Mouse (Mus musculus) spleen, adult 18-20 months (tissue): ENCODE results near the gene Gm13723.

ENCODE experiments used
- DNase-seq, 2 experiments: peaks; one replicate each; pipeline ENCODE4 v3.0.0; 2022; ENCODE audit warnings: mixed read lengths in 2 of 2

The Gm13723 gene

DNA sequence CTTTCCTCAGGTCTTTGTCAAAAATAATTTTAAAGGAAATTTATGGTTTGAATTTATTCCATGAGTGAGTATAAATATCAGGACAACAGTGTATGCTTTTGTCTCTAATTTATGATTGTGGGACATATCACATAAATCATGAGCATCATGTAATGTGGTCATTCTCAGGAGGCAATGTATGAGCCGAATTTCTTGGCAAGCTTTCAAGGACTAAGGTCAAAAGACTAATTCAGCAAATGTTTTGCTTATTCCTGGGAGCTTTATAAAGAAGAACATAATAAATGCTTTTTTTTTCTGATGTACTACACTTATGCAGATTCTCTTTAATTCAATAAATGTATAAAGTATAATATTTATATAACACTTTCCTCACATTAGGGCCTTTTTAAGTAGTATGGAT is at the start of gene Gm13723:
Gene Gm13723, minus strand, starts transcription at position 101 of the 400 bp plus-strand sequence.
- no peak for DNase-seq

DNA sequence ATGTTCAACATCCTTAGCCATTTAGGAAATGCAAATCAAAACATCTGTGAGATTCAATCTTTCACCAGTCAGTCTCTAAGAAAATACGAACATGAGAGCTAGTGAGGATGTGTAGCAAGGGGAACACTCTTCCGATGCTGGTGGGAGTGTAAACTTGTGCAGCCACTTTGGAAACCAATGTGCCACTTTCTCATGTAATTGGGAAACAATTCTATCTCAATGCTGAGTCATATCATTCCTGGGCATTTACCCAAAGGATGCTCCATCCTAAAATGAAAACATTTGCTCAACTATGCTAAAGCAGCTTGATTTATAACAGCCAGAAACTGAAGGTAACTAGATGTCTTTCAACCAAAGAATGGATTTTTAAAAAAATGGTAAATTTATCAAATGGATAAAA is 31.0 kb upstream of the Gm13723 start:
- DNase-seq = no peak

DNA sequence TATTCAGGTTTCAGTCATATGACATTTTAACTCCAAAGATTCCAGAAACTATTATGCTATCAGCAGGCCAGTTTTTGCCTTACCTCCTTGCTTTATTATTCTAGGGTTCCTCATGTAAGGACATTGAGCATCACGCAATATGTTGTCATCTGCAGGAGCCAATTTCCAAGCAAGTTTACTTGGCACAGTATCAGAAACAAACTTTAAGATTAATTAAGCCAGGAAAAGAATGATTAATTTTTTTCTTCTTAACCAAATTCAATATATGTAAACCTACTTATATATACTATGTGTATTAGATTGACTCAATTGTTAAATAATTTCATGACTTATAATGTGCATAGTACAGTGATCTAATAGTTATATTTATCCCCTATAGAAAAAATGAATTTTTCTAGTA is 17.5 kb upstream of the Gm13723 start, which contains the start of gene Olfr1097:
Gene Olfr1097, minus strand, starts transcription at position 101 of the 400 bp plus-strand sequence.
- DNase-seq = no peak

DNA sequence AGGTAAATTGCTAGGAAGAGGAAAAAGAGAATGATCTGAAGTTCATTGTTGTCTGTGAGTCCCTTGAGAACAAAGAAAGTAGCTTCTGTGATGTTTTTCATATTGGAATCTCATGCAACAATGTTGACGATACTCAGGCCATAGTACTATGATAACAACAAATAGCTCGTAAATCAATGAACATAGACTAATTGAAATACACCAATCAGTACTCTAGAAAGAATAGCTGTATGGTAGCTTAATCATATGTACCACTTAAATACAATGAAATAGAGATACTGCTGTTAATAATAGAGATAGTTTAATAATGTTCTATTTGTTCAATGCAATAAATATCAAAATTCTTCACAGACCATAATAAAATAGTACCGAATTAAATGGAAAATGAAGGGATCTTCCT is 23.0 kb downstream of the Gm13723 start, which contains the start of gene Olfr1095:
Gene Olfr1095, minus strand, starts transcription at position 101 of the 400 bp plus-strand sequence.
- DNase-seq = no peak

DNA sequence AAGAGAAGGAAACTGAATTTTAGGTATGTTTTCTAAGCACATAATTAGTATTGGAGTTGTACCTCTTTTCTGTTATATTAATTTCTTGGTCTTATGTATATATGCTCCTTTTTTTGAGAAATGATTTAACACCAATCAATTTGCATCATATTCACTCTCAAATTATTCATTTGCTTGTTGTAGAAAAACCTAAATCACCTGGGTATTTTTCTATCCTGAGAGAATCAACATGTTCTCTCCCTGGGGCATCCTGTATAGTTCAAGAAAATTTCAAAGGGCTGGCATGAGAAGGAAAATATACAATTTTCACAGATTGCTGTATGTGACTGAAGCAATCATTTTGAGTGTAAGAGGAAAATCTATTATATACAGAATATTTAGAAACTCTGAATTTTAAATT is 50.2 kb downstream of the Gm13723 start, which contains the start of gene Olfr1094:
Gene Olfr1094, plus strand, starts transcription at position 301 of the 400 bp plus-strand sequence.
- no peak for DNase-seq
